Mouse (Mus musculus) C2C12 (cell line): Measurements from ENCODE around the gene Scai.

Experiments
- CEBPB ChIP-seq: IDR thresholded peaks from one replicate; pipeline ENCODE4 v1.6.1; 2011; ENCODE audit warnings: low read depth, mild to moderate bottlenecking, control low read depth, moderate library complexity
- CTCF ChIP-seq: IDR thresholded peaks from one replicate; pipeline ENCODE4 v1.5.1; 2011; ENCODE audit not compliant: control insufficient read depth, insufficient read depth, insufficient read length
- MAX ChIP-seq: IDR thresholded peaks from one replicate; pipeline ENCODE4 v1.6.1; 2011; ENCODE audit warnings: mild to moderate bottlenecking, control low read depth
- MYOD1 ChIP-seq: IDR thresholded peaks from one replicate; pipeline ENCODE4 v1.6.1; 2011; ENCODE audit warnings: low read depth; ENCODE audit not compliant: control insufficient read depth, insufficient read length
- MYOG ChIP-seq: IDR thresholded peaks from one replicate; pipeline ENCODE4 v1.6.1; 2011; ENCODE audit not compliant: control insufficient read depth, insufficient read length; ENCODE audit errors: extremely low read depth
- USF1 ChIP-seq: IDR thresholded peaks from one replicate; pipeline ENCODE4 v1.6.1; 2011; ENCODE audit warnings: low read depth, mild to moderate bottlenecking, control low read depth, moderate library complexity

DNA sequence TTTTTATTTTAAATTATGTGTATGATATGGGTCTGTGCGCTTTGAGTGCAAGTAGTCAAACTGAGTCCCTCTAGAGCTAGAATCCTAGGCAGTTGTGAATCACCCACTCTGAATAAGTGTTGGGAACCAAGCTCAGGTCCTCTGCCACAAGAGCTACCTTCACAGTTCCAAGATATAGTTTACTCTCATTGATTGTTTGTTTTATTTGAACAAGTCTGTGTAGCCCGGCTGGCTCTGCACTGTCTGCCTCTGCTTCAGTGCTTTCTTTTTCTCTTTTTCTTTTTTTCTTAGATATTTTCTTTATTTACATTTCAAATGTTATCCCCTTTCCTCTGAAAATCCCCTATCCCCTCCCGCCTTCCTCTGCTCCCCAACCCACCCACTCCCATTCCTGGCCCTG, 28.5 kb upstream of the Scai start:
- TF ChIP-seq CTCF (no peak), MAX (no peak), USF1 (no peak), MYOD1 (no peak), CEBPB (no peak), MYOG (no peak)
